Mouse (Mus musculus): ENCODE measurements around the gene Glrx2. TPM values are rescaled to one million over a fixed set of nuclear protein-coding genes. Genes with fewer than 3 reads are reported as not detected.
"Not testable (repeated sequence)": the region's sequence is repeated elsewhere in the genome, so short reads cannot be mapped to it uniquely, and the experiment has no call there.

Glrx2 gene
- 35.6 and 36.7 TPM in 2 replicates for total RNA-seq (2012; rRNA removed)

GRCm38 (mm10) chr1:143716038-143716437, at the start of gene Glrx2:
TSS of gene Glrx2 (plus strand) at chr1:143716338.
- H3K9me3 ChIP-seq (ENCODE audit: control insufficient read depth, insufficient read depth, low read depth, low read length); H3K4me3 ChIP-seq (ENCODE audit: insufficient read depth in 1 of 2, low read depth in 1 of 2, low read length in 2 of 2, poor library complexity in 1 of 2, severe bottlenecking in 1 of 2); DNase-seq (ENCODE audit: low read depth, low spot score); in situ Hi-C loops (cut with MboI; ENCODE audit: low sequenced_read_pairs in 2 of 2, unreplicated experiment in 2 of 2); H3K9ac ChIP-seq (ENCODE audit: insufficient read depth, low read depth, low read length, poor library complexity, severe bottlenecking); H3K4me1 ChIP-seq (ENCODE audit: control insufficient read depth in 2 of 2, insufficient read depth in 2 of 2, low read length in 2 of 2, poor library complexity in 1 of 2); H3K27ac ChIP-seq (ENCODE audit: insufficient read depth, low read depth, low read length, poor library complexity, severe bottlenecking); H3K36me3 ChIP-seq (ENCODE audit: control insufficient read depth, insufficient read depth, low read length, poor library complexity, severe bottlenecking): not testable (repeated sequence)

- no peak for TF ChIP-seq HCFC1 (IDR thresholded peaks at IDR 0.05; ENCODE audit: borderline replicate concordance, insufficient read depth, low read length)
- no peak for TF ChIP-seq MAFK (IDR thresholded peaks at IDR 0.05; ENCODE audit: insufficient read depth, low read depth, low read length)
- TF ChIP-seq ZNF384 (IDR thresholded peaks at IDR 0.05; ENCODE audit: low read depth, low read length), result no peak
- TF ChIP-seq CHD2 (IDR thresholded peaks at IDR 0.05; ENCODE audit: low read depth, low read length), result no peak
- no peak for TF ChIP-seq ZC3H11A (IDR thresholded peaks at IDR 0.05; ENCODE audit: borderline replicate concordance, low read depth, low read length)
- in situ Hi-C loops (cut with MboI; ENCODE audit: low sequenced_read_pairs in 2 of 2, unreplicated experiment in 2 of 2), result no loop called here
- Histone ChIP-seq H3K4me1 (ENCODE audit: control insufficient read depth in 2 of 2, insufficient read depth in 2 of 2, low read length in 2 of 2, poor library complexity in 1 of 2) (no peaks in the 10 kb centered on the region), H3K27ac (ENCODE audit: insufficient read depth, low read depth, low read length, poor library complexity, severe bottlenecking) (no peak overlapping the region), H3K9ac (ENCODE audit: insufficient read depth, low read depth, low read length, poor library complexity, severe bottlenecking) (no peak overlapping the region), H3K36me3 (ENCODE audit: control insufficient read depth, insufficient read depth, low read length, poor library complexity, severe bottlenecking) (peaks cover 9% of the 10 kb centered on the region), H3K4me3 (ENCODE audit: insufficient read depth in 1 of 2, low read depth in 1 of 2, low read length in 2 of 2, poor library complexity in 1 of 2, severe bottlenecking in 1 of 2) (no peak overlapping the region), H3K9me3 (ENCODE audit: control insufficient read depth, insufficient read depth, low read depth, low read length) (no peaks in the 10 kb centered on the region)
- DNase-seq (ENCODE audit: low read depth, low spot score), result no peak
These were observed 40.3 kb upstream of the Glrx2 start for GRCm38 (mm10) chr1:143675734-143676361.

GRCm38 (mm10) chr1:143681108-143681507, 35.0 kb upstream of the Glrx2 start:
- Histone ChIP-seq H3K36me3 (ENCODE audit: control insufficient read depth, insufficient read depth, low read length, poor library complexity, severe bottlenecking) (peaks cover 13% of the 10 kb centered on the region), H3K9me3 (ENCODE audit: control insufficient read depth, insufficient read depth, low read depth, low read length) (no peaks in the 10 kb centered on the region), H3K27ac (ENCODE audit: insufficient read depth, low read depth, low read length, poor library complexity, severe bottlenecking) (no peak overlapping the region), H3K4me3 (ENCODE audit: insufficient read depth in 1 of 2, low read depth in 1 of 2, low read length in 2 of 2, poor library complexity in 1 of 2, severe bottlenecking in 1 of 2) (no peak overlapping the region), H3K4me1 (ENCODE audit: control insufficient read depth in 2 of 2, insufficient read depth in 2 of 2, low read length in 2 of 2, poor library complexity in 1 of 2) (no peaks in the 10 kb centered on the region), H3K9ac (ENCODE audit: insufficient read depth, low read depth, low read length, poor library complexity, severe bottlenecking) (no peak overlapping the region)
- no peak for DNase-seq (ENCODE audit: low read depth, low spot score)
- TF ChIP-seq ZC3H11A (IDR thresholded peaks at IDR 0.05; ENCODE audit: borderline replicate concordance, low read depth, low read length), result no peak
- TF ChIP-seq CHD2 (IDR thresholded peaks at IDR 0.05; ENCODE audit: low read depth, low read length), result no peak
- no peak for TF ChIP-seq MAFK (IDR thresholded peaks at IDR 0.05; ENCODE audit: insufficient read depth, low read depth, low read length)
- TF ChIP-seq HCFC1 (IDR thresholded peaks at IDR 0.05; ENCODE audit: borderline replicate concordance, insufficient read depth, low read length), result no peak
- no peak for TF ChIP-seq ZNF384 (IDR thresholded peaks at IDR 0.05; ENCODE audit: low read depth, low read length)
- in situ Hi-C loops (cut with MboI; ENCODE audit: low sequenced_read_pairs in 2 of 2, unreplicated experiment in 2 of 2), result no loop called here

GRCm38 (mm10) chr1:143684849-143685248, 31.3 kb upstream of the Glrx2 start:
- H3K9ac ChIP-seq (ENCODE audit: insufficient read depth, low read depth, low read length, poor library complexity, severe bottlenecking), result no peak overlapping the region
- H3K4me3 ChIP-seq (ENCODE audit: insufficient read depth in 1 of 2, low read depth in 1 of 2, low read length in 2 of 2, poor library complexity in 1 of 2, severe bottlenecking in 1 of 2), result no peak overlapping the region
- no peaks in the 10 kb centered on the region for H3K9me3 ChIP-seq (ENCODE audit: control insufficient read depth, insufficient read depth, low read depth, low read length)
- no peaks in the 10 kb centered on the region for H3K4me1 ChIP-seq (ENCODE audit: control insufficient read depth in 2 of 2, insufficient read depth in 2 of 2, low read length in 2 of 2, poor library complexity in 1 of 2)
- H3K27ac ChIP-seq (ENCODE audit: insufficient read depth, low read depth, low read length, poor library complexity, severe bottlenecking), result no peak overlapping the region
- TF ChIP-seq HCFC1 (IDR thresholded peaks at IDR 0.05; ENCODE audit: borderline replicate concordance, insufficient read depth, low read length) (no peak), MAFK (IDR thresholded peaks at IDR 0.05; ENCODE audit: insufficient read depth, low read depth, low read length) (peak; percentile 67)
- in situ Hi-C loops (cut with MboI; ENCODE audit: low sequenced_read_pairs in 2 of 2, unreplicated experiment in 2 of 2), result no loop called here
- DNase-seq (ENCODE audit: low read depth, low spot score), result no peak
- peaks cover 10% of the 10 kb centered on the region for H3K36me3 ChIP-seq (ENCODE audit: control insufficient read depth, insufficient read depth, low read length, poor library complexity, severe bottlenecking)

- Histone ChIP-seq H3K36me3 (ENCODE audit: control insufficient read depth, insufficient read depth, low read length, poor library complexity, severe bottlenecking) (peaks cover 2% of the 10 kb centered on the region), H3K4me1 (ENCODE audit: control insufficient read depth in 2 of 2, insufficient read depth in 2 of 2, low read length in 2 of 2, poor library complexity in 1 of 2) (no peaks in the 10 kb centered on the region), H3K9me3 (ENCODE audit: control insufficient read depth, insufficient read depth, low read depth, low read length) (no peaks in the 10 kb centered on the region), H3K27ac (ENCODE audit: insufficient read depth, low read depth, low read length, poor library complexity, severe bottlenecking) (peak overlapping the region; percentile 75; the same call in 1 of the 2 replicates), H3K4me3 (ENCODE audit: insufficient read depth in 1 of 2, low read depth in 1 of 2, low read length in 2 of 2, poor library complexity in 1 of 2, severe bottlenecking in 1 of 2) (peak overlapping the region; percentile 91 to 100), H3K9ac (ENCODE audit: insufficient read depth, low read depth, low read length, poor library complexity, severe bottlenecking) (peak overlapping the region; percentile 93)
- no peak for DNase-seq (ENCODE audit: low read depth, low spot score)
- TF ChIP-seq CHD2 (IDR thresholded peaks at IDR 0.05; ENCODE audit: low read depth, low read length) (no peak), ZNF384 (IDR thresholded peaks at IDR 0.05; ENCODE audit: low read depth, low read length) (no peak), ZC3H11A (IDR thresholded peaks at IDR 0.05; ENCODE audit: borderline replicate concordance, low read depth, low read length) (no peak), HCFC1 (IDR thresholded peaks at IDR 0.05; ENCODE audit: borderline replicate concordance, insufficient read depth, low read length) (no peak), MAFK (IDR thresholded peaks at IDR 0.05; ENCODE audit: insufficient read depth, low read depth, low read length) (no peak)
- in situ Hi-C loops (cut with MboI; ENCODE audit: low sequenced_read_pairs in 2 of 2, unreplicated experiment in 2 of 2), result no loop called here
These were observed 14.4 kb upstream of the Glrx2 start for GRCm38 (mm10) chr1:143701736-143702135.

Measured in ES-E14 (cell line).